Mouse (Mus musculus): ENCODE measurements at regions not wholly inside any gene's neighbourhood (a gene's known extent, or its start where the extent isn't known, plus 50 kb on each side); places are given as distances from the start of the nearest gene placed in this dataset.

- TF ChIP-seq POU5F1 (IDR thresholded peaks at IDR 0.05; ENCODE audit: borderline replicate concordance, low read length): no peak
- TF ChIP-seq CTCF (conservative IDR thresholded peaks at IDR 0.05; ENCODE audit: low read length): no peak
- no peak for TF ChIP-seq NANOG (IDR thresholded peaks at IDR 0.05; ENCODE audit: borderline replicate concordance, low read length)
- no peaks in the 10 kb centered on the region for H3K27me3 ChIP-seq (ENCODE audit: insufficient read depth, low read length)
- no peaks in the 10 kb centered on the region for H3K9me3 ChIP-seq (ENCODE audit: low read length)
- H3K4me1 ChIP-seq (replicated peaks; ENCODE audit: low read depth, low read length): no peaks in the 10 kb centered on the region
- H3K4me3 ChIP-seq (replicated peaks; ENCODE audit: low read length): no peak overlapping the region
- H3K36me3 ChIP-seq (ENCODE audit: insufficient read depth, low read length): no peaks in the 10 kb centered on the region
Measured at GRCm38 (mm10) chr15:56014059-56014620, 1463.3 kb downstream of the Slc22a22 start.

DNA sequence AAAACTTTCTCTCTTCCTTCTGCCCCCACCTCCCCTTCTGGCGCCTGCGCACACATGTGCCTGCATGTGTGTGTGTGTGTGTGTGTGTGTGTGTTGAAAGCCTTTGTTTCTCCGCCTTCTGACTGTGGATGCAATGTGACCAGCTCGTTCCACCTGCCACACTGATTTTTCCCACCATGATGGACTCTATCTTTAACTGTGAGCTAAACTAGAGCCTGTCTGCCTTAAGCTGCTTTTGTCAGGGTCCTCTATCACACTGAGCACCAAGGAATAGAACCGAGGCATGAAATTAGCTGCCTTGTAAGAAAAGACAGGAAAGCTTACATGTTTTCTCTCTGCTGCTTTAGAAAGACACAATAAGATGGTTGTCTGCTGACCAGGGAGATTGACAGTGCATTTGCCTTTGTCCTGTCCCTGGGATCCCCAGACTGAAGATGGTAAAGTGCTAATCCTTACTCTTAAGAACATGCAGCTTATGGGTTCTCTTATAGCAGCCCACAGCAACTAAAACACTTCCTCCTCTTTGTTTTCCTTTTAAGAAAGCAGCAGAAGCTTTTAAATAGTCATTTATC, 1468.7 kb downstream of the Slc22a22 start:
- no peak for TF ChIP-seq POU5F1 (IDR thresholded peaks at IDR 0.05; ENCODE audit: borderline replicate concordance, low read length)
- no peak for TF ChIP-seq CTCF (conservative IDR thresholded peaks at IDR 0.05; ENCODE audit: low read length)
- no peak for TF ChIP-seq NANOG (IDR thresholded peaks at IDR 0.05; ENCODE audit: borderline replicate concordance, low read length)
- Histone ChIP-seq H3K4me1 (replicated peaks; ENCODE audit: low read depth, low read length) (no peaks in the 10 kb centered on the region), H3K36me3 (ENCODE audit: insufficient read depth, low read length) (no peaks in the 10 kb centered on the region), H3K4me3 (replicated peaks; ENCODE audit: low read length) (no peak overlapping the region), H3K9me3 (ENCODE audit: low read length) (no peaks in the 10 kb centered on the region), H3K27me3 (ENCODE audit: insufficient read depth, low read length) (no peaks in the 10 kb centered on the region)

DNA sequence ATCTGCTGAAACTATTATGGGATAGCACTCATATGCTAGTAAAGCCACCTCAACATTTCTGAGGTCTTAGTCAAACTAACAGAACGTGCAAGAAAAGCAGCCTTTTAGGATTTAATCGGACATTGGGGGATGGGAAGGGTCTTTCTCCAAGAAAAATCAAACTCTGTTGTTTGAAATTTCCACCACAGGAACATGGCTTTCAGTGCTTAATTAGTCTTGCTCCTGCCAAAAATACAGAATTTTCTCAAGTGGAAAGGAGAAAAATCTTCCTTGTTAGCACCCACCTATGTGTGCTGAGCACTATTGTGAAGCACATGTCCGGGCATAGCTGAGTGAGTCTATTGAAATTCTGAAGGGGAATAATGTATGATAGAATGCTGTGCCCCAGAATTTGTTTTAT, 1470.0 kb downstream of the Slc22a22 start:
- Histone ChIP-seq H3K36me3 (ENCODE audit: insufficient read depth, low read length) (no peaks in the 10 kb centered on the region), H3K27me3 (ENCODE audit: insufficient read depth, low read length) (no peaks in the 10 kb centered on the region)
- TF ChIP-seq NANOG (IDR thresholded peaks at IDR 0.05; ENCODE audit: borderline replicate concordance, low read length) (no peak), POU5F1 (IDR thresholded peaks at IDR 0.05; ENCODE audit: borderline replicate concordance, low read length) (no peak), CTCF (conservative IDR thresholded peaks at IDR 0.05; ENCODE audit: low read length) (no peak)

GRCm38 (mm10) chr15:56005361-56005760, 1472.1 kb downstream of the Slc22a22 start:
- no peak overlapping the region for H3K4me3 ChIP-seq (replicated peaks; ENCODE audit: low read length)
- TF ChIP-seq POU5F1 (IDR thresholded peaks at IDR 0.05; ENCODE audit: borderline replicate concordance, low read length) (no peak), NANOG (IDR thresholded peaks at IDR 0.05; ENCODE audit: borderline replicate concordance, low read length) (no peak), CTCF (conservative IDR thresholded peaks at IDR 0.05; ENCODE audit: low read length) (no peak)
- H3K27me3 ChIP-seq (ENCODE audit: insufficient read depth, low read length): no peaks in the 10 kb centered on the region
- H3K9me3 ChIP-seq (ENCODE audit: low read length): no peaks in the 10 kb centered on the region
- H3K36me3 ChIP-seq (ENCODE audit: insufficient read depth, low read length): no peaks in the 10 kb centered on the region
- no peaks in the 10 kb centered on the region for H3K4me1 ChIP-seq (replicated peaks; ENCODE audit: low read depth, low read length)

More for the DNA sequence above, 1470.0 kb downstream of the Slc22a22 start:
- H3K9me3 ChIP-seq (ENCODE audit: low read length): no peaks in the 10 kb centered on the region
- H3K4me3 ChIP-seq (replicated peaks; ENCODE audit: low read length): no peak overlapping the region
- no peaks in the 10 kb centered on the region for H3K4me1 ChIP-seq (replicated peaks; ENCODE audit: low read depth, low read length)

GRCm38 (mm10) chr15:56003921-56004320, 1473.5 kb downstream of the Slc22a22 start:
- no peaks in the 10 kb centered on the region for H3K27me3 ChIP-seq (ENCODE audit: insufficient read depth, low read length)
- no peaks in the 10 kb centered on the region for H3K36me3 ChIP-seq (ENCODE audit: insufficient read depth, low read length)
- H3K9me3 ChIP-seq (ENCODE audit: low read length): no peaks in the 10 kb centered on the region
- TF ChIP-seq NANOG (IDR thresholded peaks at IDR 0.05; ENCODE audit: borderline replicate concordance, low read length) (no peak), POU5F1 (IDR thresholded peaks at IDR 0.05; ENCODE audit: borderline replicate concordance, low read length) (no peak)
- H3K4me1 ChIP-seq (replicated peaks; ENCODE audit: low read depth, low read length): no peaks in the 10 kb centered on the region
- no peak overlapping the region for H3K4me3 ChIP-seq (replicated peaks; ENCODE audit: low read length)

GRCm38 (mm10) chr15:55999605-56000004, 1477.8 kb downstream of the Slc22a22 start:
- H3K27me3 ChIP-seq (ENCODE audit: insufficient read depth, low read length): no peaks in the 10 kb centered on the region
- no peak overlapping the region for H3K4me3 ChIP-seq (replicated peaks; ENCODE audit: low read length)
- H3K4me1 ChIP-seq (replicated peaks; ENCODE audit: low read depth, low read length): no peaks in the 10 kb centered on the region
- H3K36me3 ChIP-seq (ENCODE audit: insufficient read depth, low read length): no peaks in the 10 kb centered on the region
- TF ChIP-seq POU5F1 (IDR thresholded peaks at IDR 0.05; ENCODE audit: borderline replicate concordance, low read length): no peak
- no peak for TF ChIP-seq NANOG (IDR thresholded peaks at IDR 0.05; ENCODE audit: borderline replicate concordance, low read length)
- no peak for TF ChIP-seq CTCF (conservative IDR thresholded peaks at IDR 0.05; ENCODE audit: low read length)
- no peaks in the 10 kb centered on the region for H3K9me3 ChIP-seq (ENCODE audit: low read length)

DNA sequence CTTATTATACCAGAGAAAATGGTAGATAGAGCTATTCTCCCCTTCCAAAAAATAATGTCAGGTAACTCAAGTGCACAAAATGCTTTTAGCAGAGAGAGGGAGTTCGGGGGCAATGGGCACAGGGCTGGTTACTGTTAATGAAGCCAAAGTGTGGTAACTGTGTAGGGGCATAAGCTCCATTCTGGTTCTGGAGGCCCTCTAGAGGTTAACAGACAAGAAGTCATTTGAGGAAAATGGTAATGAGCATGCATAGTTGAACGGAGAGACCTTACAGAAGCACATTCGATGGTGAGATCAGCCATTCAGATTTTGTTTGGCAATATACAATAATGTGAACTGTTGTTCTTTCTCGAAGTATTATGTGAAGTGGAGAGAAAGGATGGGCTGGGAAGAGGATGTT, 1479.4 kb downstream of the Slc22a22 start:
- H3K4me3 ChIP-seq (replicated peaks; ENCODE audit: low read length): no peak overlapping the region
- no peaks in the 10 kb centered on the region for H3K27me3 ChIP-seq (ENCODE audit: insufficient read depth, low read length)
- no peaks in the 10 kb centered on the region for H3K36me3 ChIP-seq (ENCODE audit: insufficient read depth, low read length)
- TF ChIP-seq POU5F1 (IDR thresholded peaks at IDR 0.05; ENCODE audit: borderline replicate concordance, low read length) (no peak), CTCF (conservative IDR thresholded peaks at IDR 0.05; ENCODE audit: low read length) (no peak), NANOG (IDR thresholded peaks at IDR 0.05; ENCODE audit: borderline replicate concordance, low read length) (no peak)
- no peaks in the 10 kb centered on the region for H3K4me1 ChIP-seq (replicated peaks; ENCODE audit: low read depth, low read length)
- H3K9me3 ChIP-seq (ENCODE audit: low read length): no peaks in the 10 kb centered on the region

DNA sequence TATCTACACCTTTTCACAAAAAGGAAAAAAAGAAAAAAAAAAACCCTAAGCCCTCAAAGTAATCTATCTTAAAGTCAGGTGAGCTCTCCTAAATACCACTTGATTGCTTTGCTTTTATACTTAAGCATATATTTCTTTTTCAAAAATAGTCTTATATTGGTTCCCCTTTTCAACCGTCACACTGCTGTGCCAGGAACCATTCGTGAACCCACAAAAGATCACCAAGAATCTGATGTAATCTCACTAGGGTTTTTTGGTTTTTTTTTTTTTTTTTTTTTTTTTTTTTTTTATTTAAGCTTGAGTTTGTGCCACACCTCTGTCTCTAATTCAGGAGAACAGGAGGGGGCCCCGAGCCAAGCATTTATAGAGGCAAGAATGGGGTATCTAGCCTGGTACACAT, 1482.7 kb downstream of the Slc22a22 start:
- no peak for TF ChIP-seq NANOG (IDR thresholded peaks at IDR 0.05; ENCODE audit: borderline replicate concordance, low read length)
- no peak for TF ChIP-seq POU5F1 (IDR thresholded peaks at IDR 0.05; ENCODE audit: borderline replicate concordance, low read length)
- H3K36me3 ChIP-seq (ENCODE audit: insufficient read depth, low read length): no peaks in the 10 kb centered on the region
- H3K27me3 ChIP-seq (ENCODE audit: insufficient read depth, low read length): no peaks in the 10 kb centered on the region
- H3K9me3 ChIP-seq (ENCODE audit: low read length): no peaks in the 10 kb centered on the region
- no peaks in the 10 kb centered on the region for H3K4me1 ChIP-seq (replicated peaks; ENCODE audit: low read depth, low read length)
- no peak overlapping the region for H3K4me3 ChIP-seq (replicated peaks; ENCODE audit: low read length)

DNA sequence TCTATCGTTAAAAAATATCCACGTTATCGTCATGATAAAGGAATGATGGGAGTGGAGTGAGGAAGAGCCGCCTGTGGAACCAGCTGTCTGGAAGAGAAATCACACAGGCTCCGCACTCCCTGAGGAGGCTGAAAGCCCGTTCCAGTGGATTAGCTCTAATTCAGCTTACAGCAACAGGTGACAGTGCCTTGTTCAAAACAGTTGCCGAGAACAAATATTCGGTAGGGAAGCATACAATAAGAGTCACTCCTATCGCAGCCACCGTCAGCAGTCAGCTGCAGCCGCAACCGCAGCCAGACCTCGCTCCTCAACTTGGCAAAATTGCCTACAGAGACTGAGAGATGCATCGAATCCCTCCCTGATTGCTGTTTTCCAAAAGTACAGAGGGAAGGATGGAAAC, 1501.6 kb downstream of the Slc22a22 start:
- H3K27me3 ChIP-seq (ENCODE audit: insufficient read depth, low read length): no peaks in the 10 kb centered on the region
- 0 out of 2 replicates have a peak, but pooled peaks cover 3% of the 10 kb centered on the region for H3K9me3 ChIP-seq (ENCODE audit: low read length)
- H3K4me1 ChIP-seq (replicated peaks; ENCODE audit: low read depth, low read length): no peaks in the 10 kb centered on the region
- no peaks in the 10 kb centered on the region for H3K36me3 ChIP-seq (ENCODE audit: insufficient read depth, low read length)
- H3K4me3 ChIP-seq (replicated peaks; ENCODE audit: low read length): no peak overlapping the region
- TF ChIP-seq NANOG (IDR thresholded peaks at IDR 0.05; ENCODE audit: borderline replicate concordance, low read length): no peak
- no peak for TF ChIP-seq CTCF (conservative IDR thresholded peaks at IDR 0.05; ENCODE audit: low read length)
- TF ChIP-seq POU5F1 (IDR thresholded peaks at IDR 0.05; ENCODE audit: borderline replicate concordance, low read length): no peak
